Mouse (Mus musculus) embryo, embryonic 9.5 days (tissue): ENCODE measurements around the gene Gm10436.
"Not testable (repeated sequence)": the region's sequence is repeated elsewhere in the genome, so short reads cannot be mapped to it uniquely, and the experiment has no call there.

Experiments used
- DNase-seq: peaks from one replicate; pipeline ENCODE4 v3.0.0-alpha.2; 2017; ENCODE audit errors: extremely low spot score

Gm10436 gene

DNA sequence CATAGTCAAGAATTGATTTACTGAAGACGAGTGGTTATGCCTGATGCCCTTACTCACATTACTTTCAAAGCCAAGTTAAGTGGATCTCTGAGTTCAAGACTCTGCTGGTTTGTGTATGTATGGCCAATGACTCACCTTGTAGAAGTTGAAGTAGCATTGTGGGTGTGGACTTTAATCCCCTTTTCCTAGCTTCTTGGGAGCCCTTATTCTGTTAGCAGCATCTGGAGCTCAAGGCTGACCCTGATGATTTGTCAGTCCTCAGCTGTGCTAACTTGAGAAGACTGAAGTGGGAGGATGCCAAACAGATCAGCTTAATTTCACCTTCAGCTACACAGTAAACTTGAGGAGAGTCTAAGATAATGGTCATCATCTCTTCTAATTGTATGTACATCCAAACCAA lies at the start of gene Gm10436:
Gm10436 (minus strand) TSS at position 101 of the 400 bp plus-strand sequence.
- DNase-seq: not testable (repeated sequence)

DNA sequence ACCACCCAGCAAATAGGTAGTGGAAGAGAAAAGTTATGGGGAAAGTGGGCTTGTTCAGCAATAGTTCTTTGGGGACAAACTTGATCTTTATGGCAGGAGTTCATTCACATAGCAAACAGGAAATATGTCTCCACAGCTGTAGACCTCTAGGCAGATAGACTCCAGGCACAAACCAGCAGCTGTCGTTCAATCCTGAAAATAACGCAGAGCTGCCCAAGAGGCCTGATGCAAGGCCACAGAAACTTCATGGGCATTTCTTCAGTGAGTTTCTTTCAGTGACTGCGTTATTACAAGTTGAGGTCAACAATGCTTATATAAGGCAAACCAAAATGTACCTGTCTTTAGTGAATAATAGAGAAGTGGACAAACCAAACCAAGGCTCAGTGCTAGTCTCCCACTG lies 37.5 kb upstream of the Gm10436 start:
- DNase-seq: no peak

DNA sequence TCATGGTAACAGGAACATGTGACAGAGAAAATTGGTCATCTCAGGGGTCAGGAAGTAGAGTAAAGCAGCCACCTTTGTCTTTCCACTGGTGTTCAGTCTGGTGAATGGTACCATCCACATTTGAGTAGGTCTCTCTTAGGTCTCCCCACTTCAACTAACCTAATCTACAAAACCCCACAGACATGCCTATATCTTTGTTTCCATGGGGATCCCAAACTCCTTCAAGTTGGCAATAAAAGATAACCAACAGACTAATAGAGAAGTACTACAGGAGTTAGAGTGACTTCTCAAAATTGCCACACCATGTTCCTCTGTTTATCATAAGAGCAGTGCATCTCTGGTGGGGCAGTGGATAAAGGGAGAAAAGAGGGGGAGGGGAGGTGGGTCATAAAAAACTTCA lies 36.2 kb upstream of the Gm10436 start:
- DNase-seq: not testable (repeated sequence)

DNA sequence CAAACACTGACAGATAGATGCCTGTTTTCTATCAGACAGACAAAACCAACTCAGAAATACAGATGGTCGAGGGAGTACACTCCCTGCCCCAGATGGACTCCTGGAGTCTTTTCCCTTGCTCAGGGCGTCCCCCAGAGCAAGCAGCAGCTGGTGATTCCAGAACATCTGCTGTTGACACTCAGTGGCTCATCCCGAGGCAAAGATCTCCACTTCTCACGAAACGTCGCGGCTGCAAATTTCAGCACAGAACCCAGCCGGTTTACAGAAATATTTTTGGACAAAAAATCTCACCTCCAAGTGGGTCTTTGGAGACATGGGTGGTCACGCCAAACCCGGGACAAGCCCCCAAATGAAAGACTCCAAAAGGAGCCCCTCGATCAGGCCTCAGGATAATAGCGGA lies 32.7 kb upstream of the Gm10436 start:
- no peak for DNase-seq

DNA sequence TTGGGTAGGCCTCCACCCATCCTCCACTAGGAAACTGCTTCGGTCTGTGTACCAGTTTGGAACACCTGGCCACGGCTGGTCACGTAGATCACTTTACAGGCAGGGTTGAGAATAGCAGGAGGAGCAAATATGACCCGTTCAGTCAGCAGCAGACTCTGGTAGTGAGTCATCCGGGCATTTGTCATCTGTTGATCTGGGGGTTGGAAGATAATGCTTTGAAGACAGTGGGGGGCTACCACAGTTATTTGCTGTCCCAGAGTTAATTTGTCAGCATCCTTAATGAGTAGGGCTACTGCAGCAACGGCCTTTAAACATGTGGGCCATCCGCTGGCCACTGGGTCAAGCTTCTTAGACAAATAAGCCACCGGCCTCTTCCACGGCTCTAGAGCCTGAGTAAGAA lies 29.6 kb upstream of the Gm10436 start:
- not testable (repeated sequence) for DNase-seq

DNA sequence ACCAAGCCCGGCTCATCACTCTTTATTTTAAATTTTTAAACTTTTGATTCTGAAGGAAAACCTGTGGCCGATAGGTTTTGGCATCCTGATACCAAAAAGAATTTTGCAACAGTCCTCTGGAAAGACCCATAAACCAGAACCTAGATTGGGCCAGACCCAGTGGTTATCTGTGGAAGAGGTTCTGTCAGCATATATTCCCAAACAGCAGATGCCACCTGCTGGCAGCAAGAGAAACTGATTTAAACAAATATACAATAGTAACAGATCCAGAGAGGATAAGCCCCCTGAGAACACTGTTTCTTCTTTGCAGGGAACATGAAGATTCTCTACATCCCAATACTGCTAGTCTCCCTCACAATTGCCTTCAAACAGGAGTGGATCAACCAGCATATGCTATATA lies 20.9 kb upstream of the Gm10436 start:
- DNase-seq: no peak
